Mouse (Mus musculus): ENCODE data around the gene Eif1. TPM values are rescaled to one million over a fixed set of nuclear protein-coding genes. Genes with fewer than 3 reads are reported as not detected.
"Not testable (repeated sequence)": the region's sequence is repeated elsewhere in the genome, so short reads cannot be mapped to it uniquely, and the experiment has no call there.

Gene Eif1
- polyA plus RNA-seq, 1 experiment from 2014 or later = 1,642 TPM

DNA sequence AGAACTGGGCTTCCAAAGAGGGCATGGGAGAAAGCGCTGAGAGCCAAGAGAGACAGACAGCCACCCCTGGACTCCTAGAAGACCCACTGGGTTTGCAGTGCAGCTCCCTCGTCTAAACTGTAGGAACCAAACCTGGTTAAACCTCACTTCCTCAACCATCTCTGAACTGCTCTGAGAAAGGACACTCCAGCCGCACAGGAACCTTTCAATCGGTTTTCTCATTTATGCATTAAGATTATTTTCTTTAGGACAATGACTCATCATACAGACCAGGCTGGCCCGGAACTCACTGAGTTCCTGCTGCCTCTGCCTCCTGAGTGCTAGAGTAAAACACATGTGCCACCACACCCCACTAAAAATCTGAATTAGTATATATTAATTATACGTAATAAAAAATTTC is 8.1 kb downstream of the Eif1 start:
- Histone ChIP-seq H3K36me3 (peaks cover under 1% of the 10 kb centered on the region; the same call in 1 of the 2 replicates), H3K9ac (no peak overlapping the region), H3K27me3 (no peaks in the 10 kb centered on the region), H3K4me3 (no peak overlapping the region), H3K9me3 (no peaks in the 10 kb centered on the region), H3K4me2 (no peak overlapping the region), H3K27ac (no peak overlapping the region), H3K4me1 (no peaks in the 10 kb centered on the region)
- 76% methylated on average over 6 of the region's 6 CpGs for WGBS
- no peak for ATAC-seq (ENCODE audit: borderline replicate concordance, extremely low read depth, low FRiP score, low TSS enrichment)

DNA sequence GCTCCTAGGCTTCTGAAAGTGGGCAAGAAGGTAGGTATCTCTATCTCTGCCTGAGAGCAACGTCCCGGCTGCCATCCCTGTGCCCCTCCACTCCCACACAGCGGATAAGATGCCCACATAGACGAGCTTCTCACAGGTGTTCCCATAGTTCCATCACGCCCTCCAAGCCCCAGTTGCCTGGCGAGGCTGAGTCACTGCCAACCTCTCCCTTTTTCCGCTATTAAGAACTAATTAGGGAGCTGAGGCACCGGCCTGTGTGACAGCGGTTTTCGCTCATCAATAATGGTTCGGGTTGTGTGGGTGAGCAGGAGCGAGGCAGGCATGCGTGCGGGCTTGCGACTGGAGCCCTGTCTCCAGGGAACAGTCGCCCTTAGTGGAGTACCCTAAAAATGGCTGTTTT is 10.6 kb downstream of the Eif1 start:
- Histone ChIP-seq H3K4me3 (no peak overlapping the region), H3K9ac (no peak overlapping the region), H3K9me3 (no peaks in the 10 kb centered on the region), H3K36me3 (no peaks in the 10 kb centered on the region), H3K4me2 (no peak overlapping the region), H3K27me3 (no peaks in the 10 kb centered on the region), H3K4me1 (no peaks in the 10 kb centered on the region), H3K27ac (no peak overlapping the region)
- no peak for ATAC-seq (ENCODE audit: borderline replicate concordance, extremely low read depth, low FRiP score, low TSS enrichment)
- 50% methylated on average over 16 of the region's 16 CpGs for WGBS

DNA sequence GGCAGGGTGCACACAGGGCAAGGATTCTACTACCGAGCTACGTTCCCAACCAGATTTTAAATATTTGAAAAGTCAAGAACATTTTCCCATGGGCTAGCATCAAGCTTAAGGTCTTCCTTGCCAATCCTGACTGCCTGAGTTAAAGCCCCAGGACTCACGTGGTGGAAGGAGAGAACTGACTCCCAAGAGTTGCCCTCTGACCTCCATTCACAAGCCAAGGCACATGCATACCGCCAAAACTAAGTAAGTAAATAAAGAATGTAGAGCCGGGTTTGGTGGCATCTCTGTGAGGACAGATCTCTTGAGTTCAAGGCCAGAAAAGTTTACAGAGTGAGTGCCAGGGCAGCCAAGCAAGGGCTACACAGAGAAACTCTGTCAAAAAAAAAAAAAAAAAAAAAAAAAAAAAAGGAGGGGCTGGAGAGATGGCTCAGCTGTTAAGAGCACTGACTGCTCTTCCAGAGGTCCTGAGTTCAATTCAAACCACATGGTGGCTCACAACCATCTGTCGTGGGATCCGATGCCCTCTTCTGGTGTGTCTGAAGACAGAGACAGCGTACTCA is 11.2 kb downstream of the Eif1 start:
- H3K4me3 ChIP-seq; H3K9me3 ChIP-seq; H3K27ac ChIP-seq; H3K36me3 ChIP-seq; ATAC-seq (ENCODE audit: borderline replicate concordance, extremely low read depth, low FRiP score, low TSS enrichment); H3K4me2 ChIP-seq; H3K27me3 ChIP-seq; H3K9ac ChIP-seq; H3K4me1 ChIP-seq: not testable (repeated sequence)
- WGBS = 39% methylated on average over 8 of the region's 8 CpGs

DNA sequence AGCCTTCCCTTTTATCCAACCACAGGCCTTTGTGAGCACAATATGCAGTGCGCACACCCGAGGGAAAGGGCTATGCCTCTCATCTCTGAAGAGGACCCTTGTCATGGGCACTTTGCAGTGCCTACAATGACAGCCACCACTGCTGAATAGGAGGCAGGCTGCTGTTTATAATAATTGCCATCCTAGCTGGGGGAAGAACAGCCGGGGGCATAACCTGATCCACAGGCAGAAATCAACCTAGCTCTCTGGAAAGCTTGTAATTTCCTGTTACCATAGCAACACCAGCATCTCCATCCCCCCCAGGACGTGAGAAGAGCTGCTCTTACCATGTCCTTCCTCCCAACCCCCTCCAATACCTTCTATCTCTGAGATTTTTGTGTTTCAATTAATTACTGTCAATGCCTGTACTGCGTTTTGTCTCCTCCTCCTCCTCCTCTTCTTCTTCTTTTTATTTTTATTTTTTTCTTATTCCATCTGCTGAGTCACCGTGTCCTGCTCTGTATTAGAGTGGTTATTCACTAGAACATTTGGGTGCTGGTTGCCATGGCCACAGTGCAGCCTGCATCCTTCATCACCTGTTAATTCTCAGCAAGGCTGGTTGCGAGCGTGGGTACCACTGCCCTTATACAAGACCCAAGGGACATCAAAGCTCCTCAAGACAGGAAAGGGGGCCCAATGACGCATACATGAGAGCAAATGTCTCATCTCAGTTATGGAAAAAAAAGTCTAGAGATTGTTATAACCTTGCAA is 13.3 kb downstream of the Eif1 start:
- ATAC-seq (ENCODE audit: borderline replicate concordance, extremely low read depth, low FRiP score, low TSS enrichment) = no peak
- Histone ChIP-seq H3K4me1 (peaks cover 4% of the 10 kb centered on the region; the same call in 1 of the 2 replicates), H3K4me2 (no peak overlapping the region), H3K9ac (no peak overlapping the region), H3K4me3 (no peak overlapping the region), H3K27me3 (no peaks in the 10 kb centered on the region), H3K36me3 (no peaks in the 10 kb centered on the region), H3K9me3 (no peaks in the 10 kb centered on the region), H3K27ac (no peak overlapping the region)
- 55% methylated on average over 9 of the region's 9 CpGs for WGBS

DNA sequence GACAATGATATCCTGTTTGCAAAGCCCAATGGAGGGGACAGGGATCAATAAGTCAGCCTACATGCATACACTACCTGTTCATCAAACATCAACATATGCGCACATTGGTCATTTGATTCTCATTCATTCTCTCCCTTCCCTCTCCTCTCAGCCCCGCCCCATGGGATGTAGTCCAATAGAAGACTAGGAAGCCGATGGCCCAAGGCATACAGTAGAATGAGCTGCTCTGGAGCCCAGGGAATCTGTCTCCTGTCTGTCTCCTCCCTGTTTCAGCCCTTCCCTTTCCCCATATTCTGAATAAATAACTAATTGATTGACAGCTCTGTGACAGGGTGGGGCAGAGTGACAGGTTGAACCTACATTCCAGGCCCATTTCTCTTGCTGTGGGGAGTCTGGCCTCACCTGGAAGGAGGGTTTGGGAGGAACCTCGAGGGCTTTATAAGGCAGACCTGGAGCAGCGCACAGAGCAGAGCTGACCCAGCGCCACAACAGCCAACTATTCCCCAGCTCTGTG is 14.3 kb downstream of the Eif1 start, which contains the start of gene Gast:
Gast (plus strand) TSS at position 464 of the 514 bp plus-strand sequence.
- no peaks in the 10 kb centered on the region for H3K36me3 ChIP-seq
- H3K4me2 ChIP-seq = no peak within 1 kb of the TSS
- 79% methylated on average over 6 of the region's 6 CpGs for WGBS
- H3K27ac ChIP-seq = no peak within 1 kb of the TSS
- ATAC-seq (ENCODE audit: borderline replicate concordance, extremely low read depth, low FRiP score, low TSS enrichment) = no peak
- no peaks in the 10 kb centered on the region for H3K9me3 ChIP-seq
- H3K4me3 ChIP-seq = no peak within 1 kb of the TSS
- H3K27me3 ChIP-seq = no peaks in the 10 kb centered on the region
- no peak within 1 kb of the TSS for H3K9ac ChIP-seq
- peaks cover 4% of the 10 kb centered on the region; the same call in 1 of the 2 replicates for H3K4me1 ChIP-seq

DNA sequence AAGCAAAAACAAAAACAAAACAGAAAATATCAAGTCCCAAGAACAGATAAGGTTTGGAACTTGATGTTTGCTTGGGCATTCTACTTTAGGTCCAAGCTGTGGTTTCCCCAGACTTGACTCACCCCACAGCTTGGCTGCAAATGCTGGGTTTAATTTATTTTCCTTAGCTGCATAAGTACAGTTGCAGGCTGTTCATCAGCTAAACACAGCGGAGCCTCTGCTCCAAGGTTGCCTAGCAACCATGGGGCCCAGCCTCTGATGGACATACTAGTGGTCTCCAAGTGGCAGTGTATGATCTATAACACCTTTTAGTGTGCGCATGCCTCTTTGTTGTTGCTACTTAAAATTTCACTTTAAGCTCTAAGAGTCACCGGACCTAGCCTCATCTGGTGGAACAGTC is 16.0 kb downstream of the Eif1 start:
- ATAC-seq (ENCODE audit: borderline replicate concordance, extremely low read depth, low FRiP score, low TSS enrichment) = no peak
- WGBS = 27% methylated on average over 3 of the region's 3 CpGs

DNA sequence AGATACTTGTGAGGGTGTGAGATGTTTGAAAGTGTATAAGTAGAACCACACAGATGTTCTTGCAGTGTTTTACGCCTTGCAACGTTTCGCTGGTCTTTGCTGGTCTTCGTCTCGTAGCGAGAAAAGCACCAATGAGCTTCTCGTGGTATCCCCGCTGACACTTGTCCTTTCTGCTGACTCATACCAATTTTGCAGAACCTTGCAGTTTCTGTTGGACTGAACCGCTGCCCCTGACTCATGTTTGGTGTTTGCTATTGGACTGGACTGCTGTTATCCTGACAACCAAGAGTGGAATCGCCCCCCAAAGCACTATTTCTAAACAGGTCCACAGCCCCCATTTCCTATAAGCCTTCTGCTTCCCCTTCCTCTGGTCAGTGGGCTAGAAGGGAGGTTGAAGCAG is 24.6 kb downstream of the Eif1 start:
- Histone ChIP-seq H3K36me3 (no peaks in the 10 kb centered on the region), H3K9ac (no peak overlapping the region), H3K27ac (no peak overlapping the region), H3K4me1 (no peaks in the 10 kb centered on the region), H3K4me2 (no peak overlapping the region), H3K9me3 (no peaks in the 10 kb centered on the region), H3K27me3 (no peaks in the 10 kb centered on the region), H3K4me3 (no peak overlapping the region)
- WGBS = 87% methylated on average over 10 of the region's 10 CpGs
- no peak for ATAC-seq (ENCODE audit: borderline replicate concordance, extremely low read depth, low FRiP score, low TSS enrichment)

More for the DNA sequence above, 16.0 kb downstream of the Eif1 start:
- no peak overlapping the region for H3K9ac ChIP-seq
- no peaks in the 10 kb centered on the region for H3K36me3 ChIP-seq
- H3K27me3 ChIP-seq = no peaks in the 10 kb centered on the region
- H3K9me3 ChIP-seq = no peaks in the 10 kb centered on the region
- no peak overlapping the region for H3K4me2 ChIP-seq
- H3K27ac ChIP-seq = no peak overlapping the region
- H3K4me3 ChIP-seq = no peak overlapping the region
- H3K4me1 ChIP-seq = peaks cover 4% of the 10 kb centered on the region; the same call in 1 of the 2 replicates

DNA sequence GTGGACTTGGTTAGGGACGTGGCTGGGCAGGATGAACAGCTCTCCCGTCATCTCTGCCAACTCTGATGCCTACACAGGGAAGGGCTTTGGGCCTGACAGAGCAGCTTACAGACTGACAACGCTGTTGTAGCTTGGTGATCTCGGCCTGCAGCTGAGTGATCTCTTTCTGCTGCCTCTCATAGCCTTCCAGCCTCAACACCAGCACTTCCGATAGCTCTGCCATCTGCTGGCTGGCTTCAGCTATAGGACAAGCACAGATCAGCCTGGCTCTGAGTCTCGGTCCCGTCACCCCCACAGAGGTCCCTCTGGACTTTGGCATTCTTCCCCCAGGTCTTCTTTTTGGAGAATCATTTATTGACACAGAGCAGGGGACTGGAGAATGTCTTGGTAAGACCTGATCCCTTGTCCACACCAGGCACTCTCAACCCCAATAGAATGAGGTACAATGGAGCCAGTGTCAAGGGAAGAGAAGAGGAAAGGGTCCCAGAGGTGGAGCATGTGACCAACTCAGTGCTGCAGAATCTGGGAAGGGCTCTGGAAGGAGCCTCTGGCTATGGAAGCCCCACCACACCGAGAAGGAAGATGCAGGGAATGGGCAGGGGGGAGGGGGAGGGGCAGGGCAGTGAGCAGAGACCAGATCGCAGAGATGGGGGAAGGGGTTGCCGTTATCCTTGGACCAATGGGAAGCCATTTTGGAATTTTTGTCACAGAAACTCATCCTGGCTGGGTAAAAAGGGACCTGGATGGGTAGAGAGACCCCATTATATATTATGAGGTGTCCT is 32.6 kb downstream of the Eif1 start:
- 27% methylated on average over 10 of the region's 10 CpGs for WGBS
- Histone ChIP-seq H3K27me3 (peaks cover 50% of the 10 kb centered on the region), H3K9me3 (no peaks in the 10 kb centered on the region), H3K36me3 (no peaks in the 10 kb centered on the region), H3K4me1 (peaks cover 6% of the 10 kb centered on the region; the same call in 1 of the 2 replicates), H3K4me3 (no peak overlapping the region), H3K9ac (no peak overlapping the region), H3K27ac (no peak overlapping the region), H3K4me2 (no peak overlapping the region)
- ATAC-seq (ENCODE audit: borderline replicate concordance, extremely low read depth, low FRiP score, low TSS enrichment) = no peak

DNA sequence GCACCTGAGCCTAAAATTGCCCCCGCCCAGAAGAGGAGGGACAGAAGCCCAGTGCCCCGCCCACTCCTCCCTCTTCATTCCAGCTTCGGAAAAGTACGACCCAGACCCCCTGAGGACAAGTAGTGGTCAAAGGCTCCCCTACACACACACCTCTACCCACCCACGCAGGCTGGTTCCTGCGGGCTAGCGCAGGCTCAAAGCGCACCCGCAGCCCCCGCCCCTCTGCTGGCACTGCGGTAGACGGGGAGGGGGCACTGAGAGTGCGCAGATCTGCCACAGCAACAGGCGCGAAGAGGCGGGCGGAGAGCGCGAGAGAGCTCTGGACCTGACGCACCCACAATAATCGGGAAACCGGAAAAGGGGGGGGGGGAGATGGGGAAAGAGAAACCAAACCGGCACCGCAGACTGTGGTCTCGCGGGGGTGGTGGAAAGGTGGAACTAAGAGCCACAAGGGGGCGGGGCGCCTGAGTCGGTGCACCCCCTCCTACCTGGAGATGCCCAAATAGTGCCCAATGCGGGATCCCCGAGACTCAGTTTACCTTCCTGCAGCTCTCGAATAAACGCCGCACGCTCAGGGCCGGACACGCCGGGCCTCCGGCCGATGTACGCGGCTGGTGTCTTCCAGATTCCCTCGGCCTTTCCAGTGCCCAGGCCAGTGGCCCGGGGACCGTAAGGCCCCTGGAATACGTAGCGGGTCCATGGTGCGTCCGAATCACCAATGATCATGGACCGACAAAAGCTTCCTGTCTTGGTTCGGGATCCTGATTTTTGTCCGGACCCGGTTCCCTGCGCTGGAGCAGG is 35.7 kb downstream of the Eif1 start:
- Histone ChIP-seq H3K4me3 (peak overlapping the region; percentile 59), H3K4me2 (peak overlapping the region; percentile 96), H3K36me3 (no peaks in the 10 kb centered on the region), H3K9me3 (no peaks in the 10 kb centered on the region), H3K27me3 (peaks cover 80% of the 10 kb centered on the region), H3K27ac (no peak overlapping the region), H3K4me1 (peaks cover 6% of the 10 kb centered on the region; the same call in 1 of the 2 replicates), H3K9ac (peak overlapping the region; percentile 55)
- ATAC-seq (ENCODE audit: borderline replicate concordance, extremely low read depth, low FRiP score, low TSS enrichment) = peak; percentile 12; the same call in 1 of the 2 replicates
- under 1% methylated on average over 53 of the region's 54 CpGs for WGBS

DNA sequence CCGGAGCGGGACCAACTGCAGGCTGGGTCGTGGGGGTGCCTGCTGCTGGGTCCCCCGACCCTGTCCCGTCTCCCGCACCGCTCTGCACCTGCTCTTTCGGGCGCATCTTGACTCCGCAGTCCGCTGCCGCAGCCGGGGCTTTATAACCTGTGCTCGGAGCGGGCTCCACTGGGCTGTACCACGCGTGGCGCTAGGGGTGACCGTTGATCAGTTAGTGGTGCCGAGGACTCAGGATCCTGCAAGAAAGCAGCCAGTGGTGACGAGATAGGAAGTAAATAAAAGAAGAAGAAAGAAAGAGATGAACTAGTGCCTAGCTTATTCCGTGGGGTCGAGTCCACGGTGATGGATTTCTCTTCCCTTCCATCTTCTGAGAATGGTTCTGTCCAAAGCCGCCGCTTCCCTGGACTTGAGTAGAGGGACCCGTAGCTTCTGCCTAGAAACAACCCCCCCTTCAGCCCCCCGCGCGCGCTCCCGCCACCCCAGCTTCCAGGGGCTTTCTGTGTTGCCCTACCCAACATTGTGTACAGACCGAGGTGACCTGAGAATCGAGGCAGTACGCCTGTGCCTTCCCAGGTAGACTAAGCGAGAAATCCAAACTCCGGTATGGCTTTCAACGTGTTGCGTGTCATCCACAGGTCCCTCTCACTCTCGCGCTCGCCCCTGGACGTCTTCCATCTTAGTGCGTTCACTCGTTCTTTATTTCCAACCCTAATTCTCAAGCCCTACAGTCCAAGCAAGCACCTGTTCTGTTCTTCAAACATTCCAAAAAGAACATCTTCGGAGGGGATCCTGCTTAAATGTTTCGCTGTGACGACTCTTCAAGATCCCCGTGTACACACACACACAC is 36.5 kb downstream of the Eif1 start, which contains the start of gene Hap1:
Hap1 (minus strand) TSS at position 157 of the 847 bp plus-strand sequence.
- peaks cover 84% of the 10 kb centered on the region for H3K27me3 ChIP-seq
- WGBS = 1% methylated on average over 49 of the region's 49 CpGs

More for the DNA sequence above, 36.5 kb downstream of the Eif1 start, which contains the start of gene Hap1:
- Histone ChIP-seq H3K27ac (no peak within 1 kb of the TSS), H3K9ac (peak within 1 kb of the TSS; percentile 55), H3K36me3 (no peaks in the 10 kb centered on the region), H3K9me3 (no peaks in the 10 kb centered on the region), H3K4me3 (peak within 1 kb of the TSS; percentile 59), H3K4me1 (peaks cover 6% of the 10 kb centered on the region; the same call in 1 of the 2 replicates), H3K4me2 (peak within 1 kb of the TSS; percentile 96)
- peak; percentile 45; the same call in 1 of the 2 replicates for ATAC-seq (ENCODE audit: borderline replicate concordance, extremely low read depth, low FRiP score, low TSS enrichment)

Data from lung, embryonic 15.5 days (tissue).